Mouse (Mus musculus) G1E (cell line): ENCODE data around the gene Dynlrb1.

ENCODE experiments used
- CTCF ChIP-seq: IDR thresholded peaks from 2 replicates; pipeline ENCODE4 v1.5.1; 2012; ENCODE audit warnings: low read depth, low read length, inconsistent platforms, mixed read lengths
- TAL1 ChIP-seq: conservative IDR thresholded peaks from 2 replicates; pipeline ENCODE4 v1.6.1; 2012; ENCODE audit warnings: low read depth, low read length, inconsistent platforms, mixed read lengths

GRCm38 (mm10) chr2:155290066-155290465 is 53.7 kb downstream of the Dynlrb1 start:
- no peak for TF ChIP-seq CTCF
- no peak for TF ChIP-seq TAL1
